Mouse (Mus musculus) myocyte (in vitro differentiated cells): ENCODE data around the gene Fam169b.

ENCODE experiments used
- E2F4 ChIP-seq: IDR thresholded peaks from one replicate; pipeline ENCODE4 v1.6.1; 2011; ENCODE audit warnings: mild to moderate bottlenecking, control low read depth, moderate library complexity; ENCODE audit not compliant: insufficient read depth
- MAX ChIP-seq: IDR thresholded peaks from one replicate; pipeline ENCODE4 v1.6.1; 2011; ENCODE audit warnings: low read depth, mild to moderate bottlenecking, control low read depth
- MYOG ChIP-seq, 3 experiments: IDR thresholded peaks; one replicate each; pipeline ENCODE4 v1.6.1; 2011; ENCODE audit warnings: control low read depth in 2 of 3, low read depth in 2 of 3, mild to moderate bottlenecking in 2 of 3; ENCODE audit not compliant: insufficient read length in 2 of 3, control insufficient read depth in 1 of 3, insufficient read depth in 1 of 3
- POLR2A ChIP-seq: IDR thresholded peaks from one replicate; pipeline ENCODE4 v1.6.1; 2011; ENCODE audit warnings: low read depth, mild to moderate bottlenecking, control low read depth, moderate library complexity; ENCODE audit not compliant: insufficient read length
- POLR2AphosphoS2 ChIP-seq: IDR thresholded peaks from one replicate; pipeline ENCODE4 v1.6.1; 2011; ENCODE audit warnings: low read depth, control low read depth; ENCODE audit not compliant: insufficient read length
- TCF12 ChIP-seq: IDR thresholded peaks from one replicate; pipeline ENCODE4 v1.6.1; 2011; ENCODE audit warnings: mild to moderate bottlenecking, control low read depth; ENCODE audit not compliant: poor library complexity, insufficient read depth, severe bottlenecking
- USF1 ChIP-seq: IDR thresholded peaks from one replicate; pipeline ENCODE4 v1.6.1; 2011; ENCODE audit warnings: low read depth, mild to moderate bottlenecking, control low read depth, moderate library complexity

DNA sequence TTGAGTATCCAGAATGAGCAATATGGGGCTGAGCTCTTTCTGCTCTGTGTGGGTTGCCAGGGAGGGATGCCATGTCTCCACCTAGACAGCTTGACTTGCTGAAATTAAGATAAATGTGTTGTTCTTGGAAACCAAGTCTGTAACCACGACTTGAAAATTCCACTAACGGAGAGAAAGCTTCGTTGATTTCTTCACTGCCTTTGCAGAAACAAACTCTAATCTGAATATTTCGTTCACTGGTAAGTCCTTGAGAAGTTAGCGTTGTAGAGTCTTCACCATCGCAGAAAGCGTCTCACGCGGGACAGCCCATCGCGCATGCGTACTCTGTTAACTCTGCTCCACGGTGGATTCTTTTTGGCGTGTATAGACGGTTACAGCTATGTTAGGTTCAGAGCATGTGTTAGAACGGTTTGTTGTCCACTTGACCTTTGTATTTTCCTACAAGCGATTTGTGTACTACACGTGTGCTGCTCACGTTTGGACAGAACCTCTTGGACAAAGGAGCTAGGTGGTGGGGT is 6.8 kb downstream of the Fam169b start:
- TF ChIP-seq POLR2A (no peak), E2F4 (no peak), USF1 (no peak), TCF12 (no peak), MYOG (IDR thresholded peaks at IDR 0.05; ENCODE audit: control insufficient read depth in 1 of 3, insufficient read depth in 1 of 3, insufficient read length in 2 of 3, low read depth in 2 of 3) (no peak), POLR2AphosphoS2 (no peak), MAX (no peak)
